Mouse (Mus musculus) embryo, embryonic 10 days (tissue): ENCODE measurements around the gene Adcy2.
A peak's percentile ranks its signal among the peaks of the same experiment; 100 is the strongest.

Experiments used
- DNase-seq: peaks from one replicate; pipeline ENCODE4 v3.0.0-alpha.2; 2015; ENCODE audit warnings: low spot score

The Adcy2 gene

DNA sequence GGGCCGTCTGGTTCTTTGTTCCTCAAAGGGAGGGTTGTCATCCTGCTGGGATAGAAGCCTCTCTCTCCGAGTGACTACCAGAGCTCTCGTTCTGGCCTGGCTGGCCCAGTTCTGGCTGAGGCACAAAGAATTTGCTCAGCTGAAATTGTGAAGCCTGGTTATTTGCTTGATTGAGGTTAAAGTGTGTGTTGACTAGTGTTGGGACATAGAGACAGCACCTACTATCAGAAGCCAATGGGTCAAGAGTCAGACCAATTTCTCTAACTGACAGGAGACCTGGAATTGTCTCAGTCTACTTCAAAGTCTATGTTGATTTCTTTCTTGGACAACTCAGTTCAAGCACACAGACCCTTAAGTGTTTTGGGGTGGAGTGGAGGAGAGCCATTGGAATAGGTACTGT is 372.3 kb downstream of the Adcy2 start:
- DNase-seq: no peak

DNA sequence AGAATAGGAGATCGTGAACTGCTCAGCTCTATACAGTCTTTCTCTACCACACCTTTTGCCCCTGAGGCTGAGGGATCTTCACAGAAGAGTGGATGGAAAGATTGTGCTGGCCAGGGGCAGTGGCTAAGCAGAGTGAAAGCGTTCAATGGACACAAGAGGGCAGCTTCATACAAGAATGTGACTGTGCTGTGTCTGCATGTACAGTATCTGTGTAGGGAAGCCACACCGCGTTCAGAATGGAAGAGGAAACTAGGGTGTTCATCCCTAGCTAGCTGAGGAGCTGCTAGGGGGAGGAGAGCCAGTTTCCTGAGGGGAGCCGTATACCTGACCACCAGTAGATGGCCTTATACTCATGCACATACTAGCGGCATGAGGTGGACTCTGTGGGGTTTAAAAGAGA is 376.5 kb downstream of the Adcy2 start:
- DNase-seq: no peak

DNA sequence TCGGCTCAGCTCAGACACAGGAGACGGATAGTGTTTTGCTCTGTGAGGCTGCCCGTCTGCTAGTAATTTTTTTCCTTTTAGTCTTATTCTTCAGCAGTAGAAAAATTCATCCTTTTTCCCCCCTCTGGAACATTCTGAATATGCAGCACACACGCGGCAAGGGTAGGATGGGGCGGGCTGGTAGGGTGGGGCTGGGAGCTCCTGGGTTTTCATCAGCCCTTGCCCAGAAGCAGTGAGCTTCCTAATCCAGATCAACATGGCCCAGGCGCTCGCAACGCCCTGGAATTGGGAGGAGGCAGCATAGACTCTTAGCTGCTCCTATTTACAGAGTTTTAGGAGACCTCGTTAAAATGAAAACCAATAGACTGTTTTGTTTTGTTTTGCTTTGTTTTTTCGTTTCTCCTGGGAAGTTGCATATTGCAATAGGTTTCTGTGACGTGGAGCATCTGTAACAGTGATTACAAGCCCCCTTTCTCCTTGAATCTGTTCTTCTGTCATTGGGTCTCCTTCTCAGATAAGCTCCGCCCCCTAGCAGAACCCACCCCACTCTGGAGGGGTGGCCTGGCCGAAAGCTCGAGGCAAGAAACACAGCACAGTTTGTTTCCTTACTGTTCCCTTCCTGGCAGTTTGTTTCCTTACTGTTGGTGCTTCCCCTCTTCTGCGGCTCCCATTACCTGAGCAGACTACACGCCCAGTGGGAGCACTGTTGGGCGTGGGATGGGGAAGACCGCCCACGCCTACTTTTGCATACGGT is 391.5 kb downstream of the Adcy2 start:
- DNase-seq: peak; percentile 21

- peak; percentile 68 for DNase-seq
These were observed 393.6 kb downstream of the Adcy2 start for GRCm38 (mm10) chr13:68605689-68606126.

- DNase-seq: no peak
These were observed 396.3 kb downstream of the Adcy2 start for GRCm38 (mm10) chr13:68603085-68603484.

DNA sequence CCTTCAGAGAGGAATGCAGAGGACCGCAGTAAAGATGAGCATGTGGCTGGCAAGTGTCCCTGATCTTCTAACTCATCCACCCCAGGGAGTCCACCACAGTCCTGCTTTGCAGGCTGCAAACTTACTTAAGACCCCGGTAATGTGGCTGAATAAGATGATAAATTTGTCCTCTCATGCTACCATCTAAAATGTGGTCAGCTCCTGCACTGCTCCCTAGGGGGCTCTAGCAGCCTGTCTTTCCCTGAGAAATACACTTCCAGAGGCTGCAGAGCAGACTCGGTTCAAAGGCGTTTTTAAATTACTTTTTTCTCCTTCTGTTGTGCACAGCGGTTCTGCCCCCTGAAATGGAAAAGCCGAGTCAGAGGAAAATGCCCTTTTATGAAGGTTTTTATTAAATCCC is 398.2 kb downstream of the Adcy2 start:
- DNase-seq: peak; percentile 49

DNA sequence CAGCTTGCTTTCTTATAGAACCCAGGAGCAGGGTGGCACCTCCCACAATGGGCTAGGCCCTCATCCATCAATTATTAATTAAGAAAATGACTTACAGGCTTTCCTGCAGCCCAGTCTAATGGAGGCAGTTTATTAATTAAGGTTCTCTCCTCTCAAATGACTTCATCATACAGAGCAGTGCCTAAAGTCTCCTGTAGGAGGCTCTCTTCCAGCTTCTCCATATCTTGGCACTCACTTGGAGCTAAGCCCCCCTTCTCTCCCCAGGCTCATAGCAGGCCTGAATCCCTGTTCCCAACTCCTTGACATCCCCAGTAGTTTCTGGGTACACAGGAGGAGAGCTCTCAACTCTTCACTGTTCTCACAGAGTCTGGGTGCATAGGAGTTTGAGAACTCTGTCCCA is 400.4 kb downstream of the Adcy2 start:
- no peak for DNase-seq

DNA sequence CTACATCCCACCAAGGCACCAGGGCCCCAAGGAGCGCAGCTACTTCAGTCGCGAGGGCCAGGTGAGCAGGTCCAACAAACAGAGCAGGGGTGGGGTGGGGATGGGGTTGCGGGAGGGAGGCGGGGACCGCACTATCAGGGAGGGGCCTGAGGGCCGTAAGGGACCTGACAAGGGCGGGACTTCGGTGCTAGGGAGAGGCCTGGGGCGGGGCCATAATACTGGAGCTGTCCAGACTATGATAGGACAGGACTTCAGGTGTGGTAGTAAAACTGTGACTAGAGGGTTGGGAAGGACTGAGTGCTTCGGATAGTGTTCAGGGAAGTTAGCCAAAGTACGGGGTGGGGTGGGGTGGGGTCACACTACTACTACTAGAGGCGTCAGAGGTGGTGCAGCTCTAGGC is 401.7 kb downstream of the Adcy2 start:
- no peak for DNase-seq

GRCm38 (mm10) chr13:68597199-68597598 is 402.1 kb downstream of the Adcy2 start, which contains the start of gene 1700001L19Rik:
Gene 1700001L19Rik (plus strand): TSS chr13:68597421.
- no peak for DNase-seq

DNA sequence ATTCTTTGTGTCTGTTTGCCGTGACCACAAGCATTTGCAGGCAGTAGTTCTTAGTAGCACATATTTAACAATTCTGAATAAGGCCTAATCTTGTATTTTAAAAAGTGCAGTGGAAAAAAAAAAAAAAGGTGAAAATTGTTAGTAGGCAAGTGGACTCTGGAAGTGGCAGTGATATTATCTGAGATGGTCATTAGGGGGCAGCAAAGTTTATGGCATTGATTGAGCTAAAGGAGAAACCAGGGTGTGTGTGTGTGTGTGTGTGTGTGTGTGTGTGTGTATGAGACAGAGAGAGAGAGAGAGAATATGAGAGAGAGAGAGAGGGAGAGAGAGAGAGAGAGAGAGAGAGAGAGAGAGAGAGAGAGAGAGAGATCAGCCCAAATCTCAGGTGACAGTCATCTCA is 405.5 kb downstream of the Adcy2 start:
- DNase-seq: peak; percentile 56

GRCm38 (mm10) chr13:68588352-68588751 is 411.0 kb downstream of the Adcy2 start:
- no peak for DNase-seq

DNA sequence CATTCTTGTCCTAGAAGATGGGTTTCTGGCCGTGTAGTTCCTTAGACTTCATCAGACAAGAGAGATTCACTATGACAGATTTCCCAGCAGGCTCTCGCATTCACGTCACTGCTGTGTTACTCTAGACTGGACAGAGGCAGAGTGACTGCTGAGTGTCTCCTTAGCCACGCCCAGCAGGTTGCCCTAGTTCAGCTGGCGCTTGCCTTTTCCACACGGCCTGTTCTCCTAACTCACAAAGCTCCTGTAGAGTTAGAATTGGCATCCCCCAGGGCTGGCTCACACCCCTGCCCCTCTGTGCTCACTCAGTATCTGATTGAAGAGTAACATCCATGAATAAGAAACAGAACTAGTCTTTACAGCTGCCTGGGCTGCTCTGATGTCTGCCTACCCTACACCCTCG is 413.9 kb downstream of the Adcy2 start:
- DNase-seq: no peak

DNA sequence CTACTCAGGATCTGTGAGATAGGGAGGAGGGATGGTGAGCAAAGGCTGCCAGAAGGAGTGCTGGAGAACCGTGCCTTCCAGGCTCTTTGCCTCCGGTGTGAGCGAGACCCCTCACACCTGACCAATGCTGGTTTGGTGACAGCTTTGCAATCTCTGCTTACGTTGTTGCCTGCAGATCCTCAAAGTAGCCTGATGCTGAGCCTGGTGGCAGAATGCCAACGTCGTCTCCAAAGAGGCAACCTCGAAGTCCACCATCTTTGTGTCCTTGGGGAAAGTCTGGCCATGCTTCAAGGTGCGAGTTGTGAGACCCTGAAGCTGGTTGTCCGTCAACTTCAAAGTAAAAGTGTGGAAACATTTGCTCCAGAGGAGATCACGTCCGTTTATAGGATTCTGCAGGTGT is 415.4 kb downstream of the Adcy2 start:
- no peak for DNase-seq

- DNase-seq: peak; percentile 25
These were observed 416.9 kb downstream of the Adcy2 start for GRCm38 (mm10) chr13:68582517-68582780.

DNA sequence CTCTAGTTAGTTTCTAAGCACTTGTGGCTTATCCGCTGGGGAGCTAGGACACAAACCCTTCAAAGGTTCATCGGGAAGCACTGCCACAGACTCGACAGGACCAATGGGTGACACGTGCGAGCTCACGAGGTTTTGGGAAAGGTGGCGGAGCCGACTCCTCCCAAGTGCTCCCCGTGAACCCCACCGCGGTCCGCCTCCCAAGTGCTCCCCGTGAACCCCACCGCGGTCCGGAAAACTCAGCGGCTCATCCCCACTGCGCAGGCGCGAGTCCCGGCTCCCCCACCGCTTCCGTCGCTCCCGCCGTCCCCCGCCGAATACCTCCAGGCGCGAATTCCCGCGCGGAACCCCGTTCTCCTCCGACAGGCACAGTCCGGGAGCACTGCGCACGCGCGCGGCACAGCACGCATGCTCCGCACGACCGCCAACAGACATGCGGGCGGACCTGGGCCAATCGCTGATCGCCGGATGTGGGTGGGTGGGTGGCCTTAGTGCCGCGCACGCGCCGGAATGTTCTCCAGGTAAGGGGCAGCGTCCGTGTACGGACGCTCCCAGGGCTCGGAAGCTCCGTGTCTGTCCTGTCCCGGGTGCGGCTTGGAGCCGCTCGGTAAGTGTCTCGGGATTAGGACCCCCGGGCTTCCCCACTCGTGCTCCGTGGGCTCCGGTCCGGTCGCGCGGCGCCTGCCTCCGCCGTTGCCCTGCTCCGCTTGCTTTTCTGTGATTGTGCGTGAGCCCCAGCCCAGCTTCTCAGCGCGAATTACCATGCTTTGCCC is 417.4 kb downstream of the Adcy2 start, which contains the start of the genes Mtrr and Fastkd3:
Gene Mtrr (minus strand): TSS at position 403 of the 770 bp plus-strand sequence.
Gene Fastkd3 (plus strand): TSS at position 488 of the 770 bp plus-strand sequence.
- DNase-seq: peak; percentile 98

- DNase-seq: peak; percentile 28
These were observed 418.1 kb downstream of the Adcy2 start for GRCm38 (mm10) chr13:68581086-68581740.

- DNase-seq: no peak
These were observed 421.4 kb downstream of the Adcy2 start for GRCm38 (mm10) chr13:68577945-68578344.

GRCm38 (mm10) chr13:68574398-68574797 is 424.9 kb downstream of the Adcy2 start:
- no peak for DNase-seq

- DNase-seq: peak; percentile 37
These were observed 426.1 kb downstream of the Adcy2 start for GRCm38 (mm10) chr13:68572966-68573913.

DNA sequence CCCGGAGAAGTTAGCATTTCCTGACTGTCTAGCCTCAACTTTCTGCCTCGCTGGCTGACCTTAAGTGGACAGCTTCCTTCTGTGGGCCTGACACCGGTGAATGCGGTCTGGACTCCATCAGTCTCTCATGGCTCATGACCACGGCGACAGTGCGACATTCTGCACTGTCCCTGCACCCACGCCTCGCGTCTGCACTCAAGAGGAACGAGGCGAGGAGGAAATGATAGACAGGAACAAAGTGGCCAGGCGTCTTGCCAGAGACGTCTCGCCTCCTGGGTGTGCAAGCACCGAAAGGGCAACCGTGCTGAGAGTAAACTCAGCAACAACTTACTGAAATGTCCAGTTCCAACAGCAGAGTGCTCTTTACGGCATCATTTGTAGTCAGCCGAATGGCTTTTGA is 427.1 kb downstream of the Adcy2 start:
- no peak for DNase-seq
